Mouse (Mus musculus) heart, postnatal 0 days (tissue): ENCODE measurements around the gene Snrnp200. TPM values are rescaled to one million over a fixed set of nuclear protein-coding genes. Genes with fewer than 3 reads are reported as not detected.

ENCODE experiments used
- ATAC-seq: fragments of 200-750 bp; cut with Nextera tagmentation; 2 replicates; pipeline ENCODE4 v1.8.0; 2017; ENCODE audit warnings: low read depth, moderate number of reproducible peaks, moderate library complexity; ENCODE audit not compliant: insufficient read depth
- DNase-seq: peaks from one replicate; pipeline ENCODE4 v3.0.0-alpha.2; 2016; ENCODE audit warnings: low spot score
- H3K27ac ChIP-seq: fragments of 300-500 bp; sonication (generic); 2 replicates; pipeline ENCODE4 v1.5.1; 2014; ENCODE audit warnings: low read depth, mild to moderate bottlenecking
- H3K27me3 ChIP-seq: fragments of 300-500 bp; sonication (generic); 2 replicates; pipeline ENCODE4 v1.6.1; 2014; ENCODE audit warnings: low read length, mixed read lengths; ENCODE audit not compliant: control insufficient read depth, insufficient read depth
- H3K36me3 ChIP-seq: fragments of 300-500 bp; sonication (generic); replicated peaks from 2 replicates; pipeline ENCODE4 v1.6.1; 2014; ENCODE audit warnings: low read length, mixed read lengths; ENCODE audit not compliant: control insufficient read depth, insufficient read depth
- H3K4me1 ChIP-seq: fragments of 300-500 bp; sonication (generic); 2 replicates; pipeline ENCODE4 v1.6.1; 2014; ENCODE audit warnings: antibody characterized with exemption; ENCODE audit not compliant: control insufficient read depth, insufficient read depth
- H3K4me2 ChIP-seq: fragments of 300-500 bp; sonication (generic); 2 replicates; pipeline ENCODE4 v1.6.1; 2014; ENCODE audit warnings: low read depth, mild to moderate bottlenecking, low read length, moderate library complexity
- H3K4me3 ChIP-seq: fragments of 300-500 bp; sonication (generic); 2 replicates; pipeline ENCODE4 v1.5.1; 2014; ENCODE audit warnings: low read depth, low read length
- H3K9ac ChIP-seq: fragments of 300-500 bp; sonication (generic); replicated peaks from 2 replicates; pipeline ENCODE4 v1.6.1; 2014; ENCODE audit warnings: low read depth, low read length, mixed read lengths
- H3K9me3 ChIP-seq: fragments of 300-500 bp; sonication (generic); replicated peaks from 2 replicates; pipeline ENCODE4 v1.6.1; 2016; ENCODE audit warnings: low read length; ENCODE audit not compliant: control insufficient read depth
- CTCF ChIP-seq: IDR thresholded peaks from 2 replicates; pipeline ENCODE4 v1.5.1; 2016; ENCODE audit warnings: antibody characterized with exemption, control low read depth, low read depth
- EP300 ChIP-seq: IDR thresholded peaks from 2 replicates; pipeline ENCODE4 v1.6.1; 2016; ENCODE audit warnings: antibody characterized with exemption, low read depth
- WGBS: fragments of 180-500 bp; shearing (Covaris S2); extraction: QIAGEN DNeasy Blood & Tissue Kit; methylation state at CpG from one replicate; pipeline ENCODE4 v1.1.7; 2014; 5-methylcytosine and 5-hydroxymethylcytosine counted together
- polyA plus RNA-seq: library from polyadenylated mRNA; unstranded; fragments of >200 nt; fragmentation: Nextera tagmentation; extraction: Ambion mirVana; gene quantifications from 2 replicates; pipeline ENCODE4 v1.2.1, GENCODE M21; 2015
- total RNA-seq: library from RNA; depleted of rRNA; stranded (reverse); fragments of >200 nt; gene quantifications from 2 replicates; pipeline ENCODE4 v1.2.3, GENCODE M21; 2014; ENCODE audit warnings: low replicate concordance

The Snrnp200 gene
- total and polyA plus RNA-seq, 2 experiments from 2014 or later, result 36.7 to 60.0 TPM

GRCm38 (mm10) chr2:127225261-127225660 is 17.1 kb downstream of the Snrnp200 start:
- Histone ChIP-seq H3K4me2 (no peak overlapping the region), H3K4me1 (no peaks in the 10 kb centered on the region), H3K9ac (no peak overlapping the region), H3K4me3 (no peak overlapping the region), H3K36me3 (peaks cover 97% of the 10 kb centered on the region), H3K9me3 (no peaks in the 10 kb centered on the region), H3K27me3 (no peaks in the 10 kb centered on the region), H3K27ac (no peak overlapping the region)
- TF ChIP-seq CTCF (no peak), EP300 (no peak)
- WGBS, result 98% methylated on average over 3 of the region's 3 CpGs
- ATAC-seq (no peak), DNase-seq (no peak)

- Histone ChIP-seq H3K9me3 (no peaks in the 10 kb centered on the region), H3K9ac (no peak overlapping the region), H3K4me1 (no peaks in the 10 kb centered on the region), H3K27me3 (no peaks in the 10 kb centered on the region), H3K27ac (peak overlapping the region; percentile 75), H3K36me3 (peaks cover 92% of the 10 kb centered on the region), H3K4me2 (no peak overlapping the region), H3K4me3 (no peak overlapping the region)
- DNase-seq (peak; percentile 51), ATAC-seq (peak; percentile 82)
- TF ChIP-seq EP300 (no peak), CTCF (no peak)
- 57% methylated on average over 11 of the region's 11 CpGs for WGBS
Observed at GRCm38 (mm10) chr2:127237897-127238610, 29.9 kb downstream of the Snrnp200 start.

- Histone ChIP-seq H3K36me3 (peaks cover 87% of the 10 kb centered on the region), H3K4me1 (no peaks in the 10 kb centered on the region), H3K27ac (no peak overlapping the region), H3K4me2 (no peak overlapping the region), H3K9me3 (no peaks in the 10 kb centered on the region), H3K27me3 (no peaks in the 10 kb centered on the region), H3K4me3 (no peak overlapping the region), H3K9ac (no peak overlapping the region)
- DNase-seq (no peak), ATAC-seq (no peak)
- no peak for TF ChIP-seq EP300
- TF ChIP-seq CTCF, result no peak
- WGBS, result 91% methylated on average over 2 of the region's 2 CpGs
Observed at GRCm38 (mm10) chr2:127240065-127240464, 31.9 kb downstream of the Snrnp200 start.

DNA sequence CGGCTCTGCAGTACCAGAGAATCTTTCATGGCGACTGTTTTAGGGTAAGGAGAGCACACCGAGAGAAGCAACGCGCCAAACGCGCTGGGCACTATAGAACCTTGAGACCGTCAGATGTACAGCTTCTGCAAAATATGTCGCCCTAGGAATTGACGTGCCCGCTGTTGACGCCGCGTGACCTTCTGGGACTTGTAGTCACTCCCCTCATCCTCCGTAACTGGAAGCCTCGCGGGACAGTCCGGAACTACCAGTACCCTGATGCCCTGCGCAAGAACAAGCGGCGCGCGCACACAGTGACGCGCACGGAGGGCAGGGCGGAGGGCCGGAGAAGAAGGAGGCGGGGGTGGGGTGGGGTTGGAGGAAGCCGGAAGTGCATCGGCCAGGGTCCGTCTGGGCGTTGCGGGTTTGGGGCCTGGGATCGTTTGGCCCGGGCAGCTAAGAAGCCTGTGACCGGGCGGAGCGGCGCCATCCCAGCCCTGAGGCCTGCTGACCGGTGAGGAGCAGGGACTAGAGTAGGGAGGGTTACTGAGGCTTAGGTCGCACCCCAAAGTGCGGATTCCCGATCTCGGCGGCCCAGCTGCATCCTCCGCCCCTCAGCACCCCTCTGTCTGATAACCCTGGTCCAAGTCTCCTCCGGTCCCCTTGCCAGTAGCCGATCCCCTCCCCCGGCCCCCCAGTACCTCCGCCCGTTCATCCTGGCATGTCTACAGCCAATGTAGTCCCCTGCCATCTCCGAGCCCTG is 39.6 kb downstream of the Snrnp200 start, which contains the start of the genes Ciao1 and Tmem127:
TSS of gene Ciao1 (minus strand) at position 225 of the 742 bp plus-strand sequence.
TSS of gene Tmem127 (plus strand) at position 317 of the 742 bp plus-strand sequence.
- WGBS, result under 1% methylated on average over 53 of the region's 53 CpGs
- TF ChIP-seq EP300 (no peak), CTCF (no peak)
- Histone ChIP-seq H3K27me3 (no peaks in the 10 kb centered on the region), H3K4me2 (peak within 1 kb of the TSS; percentile 98), H3K27ac (peak within 1 kb of the TSS; percentile 84), H3K4me3 (peak within 1 kb of the TSS; percentile 96), H3K4me1 (peaks cover 40% of the 10 kb centered on the region), H3K9ac (peak within 1 kb of the TSS; percentile 93), H3K36me3 (peaks cover 30% of the 10 kb centered on the region), H3K9me3 (no peaks in the 10 kb centered on the region)
- DNase-seq (peak; percentile 98), ATAC-seq (peak; percentile 98)

GRCm38 (mm10) chr2:127248334-127249004 is 40.3 kb downstream of the Snrnp200 start:
- peak overlapping the region; percentile 84 for H3K27ac ChIP-seq
- peak overlapping the region; percentile 96 for H3K4me3 ChIP-seq
- H3K9me3 ChIP-seq, result no peaks in the 10 kb centered on the region
- no peaks in the 10 kb centered on the region for H3K27me3 ChIP-seq
- peak overlapping the region; percentile 93 for H3K9ac ChIP-seq
- peaks cover 40% of the 10 kb centered on the region for H3K4me1 ChIP-seq
- peaks cover 26% of the 10 kb centered on the region for H3K36me3 ChIP-seq
- peak; percentile 18 for ATAC-seq
- DNase-seq, result no peak
- TF ChIP-seq EP300, result no peak
- peak; percentile 35; the same call in 1 of the 2 replicates for TF ChIP-seq CTCF
- H3K4me2 ChIP-seq, result peak overlapping the region; percentile 98
- WGBS, result under 1% methylated on average over 39 of the region's 39 CpGs
